Mouse (Mus musculus): Measurements from ENCODE around the gene Lrrc7.

- peak; percentile 82 for TF ChIP-seq JUND (conservative IDR thresholded peaks at IDR 0.05; ENCODE audit: low read depth, low read length)
- peak; percentile 63 for TF ChIP-seq ETS1 (conservative IDR thresholded peaks at IDR 0.05; ENCODE audit: low read depth, low read length)
- no peak for TF ChIP-seq MAX (IDR thresholded peaks at IDR 0.05; ENCODE audit: low read length)
- TF ChIP-seq HCFC1 (IDR thresholded peaks at IDR 0.05; ENCODE audit: low read depth, low read length): peak; percentile 64
- TF ChIP-seq SMC3 (IDR thresholded peaks at IDR 0.05; ENCODE audit: low read depth, low read length): no peak; the same call in 1 of the 2 replicates
- TF ChIP-seq POLR2A (IDR thresholded peaks at IDR 0.05; ENCODE audit: low read depth, low read length): peak; percentile 55
- TF ChIP-seq CHD1 (IDR thresholded peaks at IDR 0.05; ENCODE audit: low read depth, low read length): peak; percentile 88
- TF ChIP-seq TCF12 (IDR thresholded peaks at IDR 0.05; ENCODE audit: low read depth, low read length): peak; percentile 88
- no peak for TF ChIP-seq ZC3H11A (IDR thresholded peaks at IDR 0.05; ENCODE audit: low read depth, low read length)
- TF ChIP-seq E2F4 (IDR thresholded peaks at IDR 0.05; ENCODE audit: insufficient replicate concordance, low read depth, low read length): no peak
- TF ChIP-seq MYC (IDR thresholded peaks at IDR 0.05; ENCODE audit: low read depth, low read length): peak; percentile 71; the same call in 1 of the 2 replicates
Measured at GRCm38 (mm10) chr3:158077380-158077772, 484.6 kb downstream of the Lrrc7 start.

Data from CH12.LX (cell line).